Mouse (Mus musculus) forebrain, embryonic 10.5 days (tissue): ENCODE data around the gene Fam71f2. TPM values are rescaled to one million over a fixed set of nuclear protein-coding genes. Genes with fewer than 3 reads are reported as not detected.

Experiments used
- DNase-seq: peaks from one replicate; pipeline ENCODE4 v3.0.0-alpha.2; 2017; ENCODE audit warnings: low spot score; ENCODE audit errors: extremely low spot score
- H3K27ac ChIP-seq: fragments of 300-500 bp; sonication (generic); 2 replicates; pipeline ENCODE4 v1.5.1; 2016; ENCODE audit warnings: mild to moderate bottlenecking
- H3K27me3 ChIP-seq: fragments of 300-500 bp; sonication (generic); 2 replicates; pipeline ENCODE4 v1.6.1; 2016; ENCODE audit warnings: mild to moderate bottlenecking; ENCODE audit not compliant: poor library complexity, severe bottlenecking
- H3K36me3 ChIP-seq: fragments of 300-500 bp; sonication (generic); replicated peaks from 2 replicates; pipeline ENCODE4 v1.6.1; 2016; ENCODE audit warnings: mild to moderate bottlenecking, moderate library complexity
- H3K4me1 ChIP-seq: fragments of 300-500 bp; sonication (generic); 2 replicates; pipeline ENCODE4 v1.6.1; 2016
- H3K4me3 ChIP-seq: fragments of 300-500 bp; sonication (generic); 2 replicates; pipeline ENCODE4 v1.5.1; 2016; ENCODE audit warnings: mild to moderate bottlenecking, moderate library complexity
- H3K9me3 ChIP-seq: fragments of 300-500 bp; sonication (generic); 2 replicates; pipeline ENCODE4 v1.6.1; 2016; ENCODE audit warnings: mild to moderate bottlenecking, moderate library complexity
- WGBS: fragments of 180-500 bp; shearing (Covaris S2); methylation state at CpG from one replicate; pipeline ENCODE4 v1.1.7; 2016; 5-methylcytosine and 5-hydroxymethylcytosine counted together
- polyA plus RNA-seq: library from polyadenylated mRNA; unstranded; fragments of >200 nt; fragmentation: Nextera tagmentation; extraction: Ambion mirVana; gene quantifications from 2 replicates; pipeline ENCODE4 v1.2.1, GENCODE M21; 2016

Gene Fam71f2
- polyA plus RNA-seq, 1 experiment from 2014 or later: 0.50 TPM

- Histone ChIP-seq H3K4me1 (peaks cover 13% of the 10 kb centered on the region), H3K9me3 (no peaks in the 10 kb centered on the region), H3K36me3 (no peaks in the 10 kb centered on the region), H3K27me3 (no peaks in the 10 kb centered on the region), H3K27ac (no peak overlapping the region), H3K4me3 (no peak overlapping the region)
- WGBS: 80% methylated on average over 1 of the region's 1 CpGs
- DNase-seq: no peak
Measured at GRCm38 (mm10) chr6:29259418-29259817, 20.0 kb upstream of the Fam71f2 start.

GRCm38 (mm10) chr6:29261831-29262230, 17.6 kb upstream of the Fam71f2 start:
- H3K27me3 ChIP-seq: no peaks in the 10 kb centered on the region
- WGBS: 84% methylated on average over 5 of the region's 5 CpGs

GRCm38 (mm10) chr6:29263650-29264455, 15.5 kb upstream of the Fam71f2 start:
- no peak overlapping the region for H3K27ac ChIP-seq
- DNase-seq: no peak
- no peaks in the 10 kb centered on the region for H3K9me3 ChIP-seq
- H3K36me3 ChIP-seq: no peaks in the 10 kb centered on the region
- H3K4me3 ChIP-seq: no peak overlapping the region
- peaks cover 8% of the 10 kb centered on the region for H3K4me1 ChIP-seq
- 55% methylated on average over 6 of the region's 6 CpGs for WGBS
- H3K27me3 ChIP-seq: no peaks in the 10 kb centered on the region

More at GRCm38 (mm10) chr6:29261831-29262230, 17.6 kb upstream of the Fam71f2 start:
- no peak for DNase-seq
- Histone ChIP-seq H3K4me3 (no peak overlapping the region), H3K27ac (no peak overlapping the region), H3K9me3 (no peaks in the 10 kb centered on the region), H3K4me1 (peaks cover 8% of the 10 kb centered on the region), H3K36me3 (no peaks in the 10 kb centered on the region)

- H3K27ac ChIP-seq: no peak overlapping the region
Measured at GRCm38 (mm10) chr6:29264456-29264781, 15.0 kb upstream of the Fam71f2 start.

GRCm38 (mm10) chr6:29266936-29267335, 12.5 kb upstream of the Fam71f2 start:
- Histone ChIP-seq H3K4me3 (no peak overlapping the region), H3K36me3 (no peaks in the 10 kb centered on the region), H3K27me3 (peaks cover 5% of the 10 kb centered on the region; the same call in 1 of the 2 replicates), H3K9me3 (no peaks in the 10 kb centered on the region), H3K4me1 (peaks cover 18% of the 10 kb centered on the region), H3K27ac (no peak overlapping the region)
- DNase-seq: no peak
- 75% methylated on average over 4 of the region's 4 CpGs for WGBS

More at GRCm38 (mm10) chr6:29264456-29264781, 15.0 kb upstream of the Fam71f2 start:
- Histone ChIP-seq H3K36me3 (no peaks in the 10 kb centered on the region), H3K27me3 (no peaks in the 10 kb centered on the region), H3K4me3 (no peak overlapping the region), H3K9me3 (no peaks in the 10 kb centered on the region), H3K4me1 (peaks cover 8% of the 10 kb centered on the region)
- WGBS: 89% methylated on average over 3 of the region's 3 CpGs
- DNase-seq: no peak

GRCm38 (mm10) chr6:29269006-29269668, 10.3 kb upstream of the Fam71f2 start:
- H3K9me3 ChIP-seq: no peaks in the 10 kb centered on the region
- peaks cover 5% of the 10 kb centered on the region; the same call in 1 of the 2 replicates for H3K27me3 ChIP-seq
- no peak overlapping the region for H3K27ac ChIP-seq
- DNase-seq: no peak
- H3K4me3 ChIP-seq: no peak overlapping the region
- H3K36me3 ChIP-seq: peaks cover 2% of the 10 kb centered on the region
- peaks cover 26% of the 10 kb centered on the region for H3K4me1 ChIP-seq
- 87% methylated on average over 6 of the region's 6 CpGs for WGBS

GRCm38 (mm10) chr6:29270961-29271360, 8.4 kb upstream of the Fam71f2 start:
- 26% methylated on average over 8 of the region's 8 CpGs for whole genome bisulfite sequencing

GRCm38 (mm10) chr6:29272312-29273072, 6.9 kb upstream of the Fam71f2 start, which contains the start of gene Hilpda:
Gene Hilpda, plus strand, starts transcription at chr6:29272488.
- H3K9me3 ChIP-seq: no peaks in the 10 kb centered on the region
- H3K4me3 ChIP-seq: peak within 1 kb of the TSS; percentile 77
- DNase-seq: peak; percentile 92
- peak within 1 kb of the TSS; percentile 90 for H3K27ac ChIP-seq
- H3K27me3 ChIP-seq: peaks cover 5% of the 10 kb centered on the region; the same call in 1 of the 2 replicates
- peaks cover 21% of the 10 kb centered on the region for H3K36me3 ChIP-seq
- WGBS: under 1% methylated on average over 46 of the region's 46 CpGs
- H3K4me1 ChIP-seq: peaks cover 34% of the 10 kb centered on the region

More at GRCm38 (mm10) chr6:29270961-29271360, 8.4 kb upstream of the Fam71f2 start:
- Histone ChIP-seq H3K27ac (no peak overlapping the region), H3K4me3 (no peak overlapping the region), H3K36me3 (peaks cover 20% of the 10 kb centered on the region), H3K27me3 (peaks cover 5% of the 10 kb centered on the region; the same call in 1 of the 2 replicates), H3K9me3 (no peaks in the 10 kb centered on the region), H3K4me1 (peaks cover 28% of the 10 kb centered on the region)
- no peak for DNase-seq

- 93% methylated on average over 5 of the region's 5 CpGs for WGBS
- no peak overlapping the region for H3K27ac ChIP-seq
- H3K4me1 ChIP-seq: peaks cover 33% of the 10 kb centered on the region
- DNase-seq: no peak
- H3K27me3 ChIP-seq: no peaks in the 10 kb centered on the region
- H3K9me3 ChIP-seq: no peaks in the 10 kb centered on the region
- no peak overlapping the region for H3K4me3 ChIP-seq
- peaks cover 21% of the 10 kb centered on the region for H3K36me3 ChIP-seq
Measured at GRCm38 (mm10) chr6:29276746-29277145, 2.6 kb upstream of the Fam71f2 start.

GRCm38 (mm10) chr6:29278513-29279267, 703 bp upstream of the Fam71f2 start:
- WGBS: 33% methylated on average over 8 of the region's 8 CpGs
- no peaks in the 10 kb centered on the region for H3K27me3 ChIP-seq
- peak; percentile 25 for DNase-seq
- no peaks in the 10 kb centered on the region for H3K9me3 ChIP-seq
- peaks cover 21% of the 10 kb centered on the region for H3K36me3 ChIP-seq
- H3K4me3 ChIP-seq: no peak overlapping the region
- no peak overlapping the region for H3K27ac ChIP-seq
- H3K4me1 ChIP-seq: peaks cover 22% of the 10 kb centered on the region

GRCm38 (mm10) chr6:29280671-29281070, 1.3 kb downstream of the Fam71f2 start:
- peaks cover 15% of the 10 kb centered on the region for H3K4me1 ChIP-seq
- DNase-seq: no peak
- WGBS: 42% methylated on average over 7 of the region's 7 CpGs
- H3K27me3 ChIP-seq: no peaks in the 10 kb centered on the region
- H3K4me3 ChIP-seq: no peak overlapping the region
- H3K36me3 ChIP-seq: peaks cover 4% of the 10 kb centered on the region
- H3K27ac ChIP-seq: 0 out of 2 replicates have a peak overlapping the region, but pooled peaks have one; percentile 18
- no peaks in the 10 kb centered on the region for H3K9me3 ChIP-seq

GRCm38 (mm10) chr6:29286870-29287269, 7.5 kb downstream of the Fam71f2 start:
- Histone ChIP-seq H3K4me3 (no peak overlapping the region), H3K27ac (no peak overlapping the region), H3K27me3 (peaks cover 8% of the 10 kb centered on the region; the same call in 1 of the 2 replicates), H3K4me1 (peaks cover 6% of the 10 kb centered on the region), H3K36me3 (no peaks in the 10 kb centered on the region), H3K9me3 (no peaks in the 10 kb centered on the region)
- no peak for DNase-seq
- whole genome bisulfite sequencing: 70% methylated on average over 7 of the region's 7 CpGs
